ENCODE assay signal across 16 mouse cellular contexts in the genomic region with DNA sequence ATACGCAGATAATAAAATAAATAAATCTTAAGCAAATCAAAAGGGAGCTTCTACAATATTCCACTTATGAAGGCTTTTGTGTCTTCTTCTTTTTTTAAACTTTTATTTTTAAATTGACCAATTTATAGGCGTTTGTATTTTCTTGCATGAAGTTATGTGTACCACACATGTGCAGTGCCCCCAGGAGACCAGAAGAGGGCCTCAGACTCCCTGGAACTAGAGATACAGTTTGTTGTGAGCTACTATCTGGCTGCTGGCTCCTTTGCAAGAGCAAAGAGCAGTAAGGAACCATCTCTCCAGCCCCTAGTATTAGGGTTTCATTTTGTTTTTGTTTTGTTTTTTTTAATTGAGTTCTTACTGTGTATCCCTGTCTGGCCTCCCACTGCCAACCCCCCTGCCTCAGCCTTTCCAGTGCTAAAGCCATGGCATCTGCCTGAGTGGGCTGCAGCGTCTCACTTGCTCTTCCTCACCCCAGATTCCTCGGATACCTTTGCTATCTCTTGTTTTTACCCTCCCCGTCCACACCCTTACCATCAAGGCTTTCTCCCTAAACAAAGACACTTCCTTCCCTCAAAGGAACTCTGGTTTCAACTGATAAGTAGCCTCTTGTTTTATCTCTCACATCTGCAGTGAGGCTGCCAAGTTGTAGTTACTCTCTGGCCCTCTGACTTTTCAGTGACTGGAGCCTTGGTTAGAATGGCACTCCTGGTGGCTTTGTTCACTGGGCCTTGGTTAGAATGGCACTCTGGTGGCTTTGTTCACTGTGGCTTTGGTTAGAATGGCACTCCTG.
DNase-seq lines count a peak whose midpoint lies in the region; ATAC-seq and TF ChIP-seq lines count a peak whose summit lies in the region.
"Had no signal": no experiment of that assay in that cellular context is flagged by ENCODE, and none has a peak within 500 bp of the region (broad histone marks: within the 10 kb centered on the region; RNA-seq: fewer than 3 reads in every experiment).

No protein-coding gene starts in this region.

- no peak for ATAC-seq in midbrain, embryonic 11.5 days (ENCODE audit: low FRiP score)
- ATAC-seq in midbrain, embryonic 14.5 days (ENCODE audit: low FRiP score, low TSS enrichment) = no peak
- peak; percentile 43; the same call in 1 of the 2 replicates for ATAC-seq in lung, embryonic 16.5 days (ENCODE audit: low read depth)
- ATAC-seq: midbrain, embryonic 13.5 days; Patski had no signal

- H3K9ac ChIP-seq in midbrain, embryonic 11.5 days (ENCODE audit: low read length) = no peak overlapping the region
- H3K9ac ChIP-seq in midbrain, embryonic 14.5 days (replicated peaks; ENCODE audit: low read length) = no peak overlapping the region
- H3K9ac ChIP-seq in lung, embryonic 16.5 days (ENCODE audit: low read length) = no peak overlapping the region
- H3K9ac ChIP-seq: heart, embryonic 13.5 days; midbrain, embryonic 13.5 days; neural tube, embryonic 12.5 days had no signal

- H3K27ac ChIP-seq in cerebellum, adult 2 months (ENCODE audit: insufficient read depth, low read length) = no peak overlapping the region
- no peak overlapping the region for H3K27ac ChIP-seq in midbrain, embryonic 11.5 days (ENCODE audit: low read depth, low read length)
- H3K27ac ChIP-seq in midbrain, embryonic 14.5 days (replicated peaks; ENCODE audit: low read depth, low read length) = no peak overlapping the region
- no peak overlapping the region for H3K27ac ChIP-seq in lung, embryonic 16.5 days (ENCODE audit: low read length)
- H3K27ac ChIP-seq: heart, embryonic 13.5 days; limb, embryonic 10.5 days; midbrain, embryonic 13.5 days; neural tube, embryonic 12.5 days had no signal

- 83% methylated on average over 5 of the region's 5 CpGs for WGBS in cerebellum, adult 2 months
- WGBS in midbrain, embryonic 11.5 days = 78% methylated on average over 5 of the region's 5 CpGs
- WGBS in midbrain, embryonic 14.5 days = 89% methylated on average over 5 of the region's 5 CpGs
- 53% methylated on average over 5 of the region's 5 CpGs for WGBS in lung, embryonic 16.5 days

- no peak for TF ChIP-seq POLR2A in cerebellum, adult 2 months (IDR thresholded peaks at IDR 0.05; ENCODE audit: borderline replicate concordance, insufficient read depth, low read length)

- no peaks in the 10 kb centered on the region for H3K4me1 ChIP-seq in cerebellum, adult 2 months (ENCODE audit: control insufficient read depth, insufficient read depth, low read length)
- no peaks in the 10 kb centered on the region for H3K4me1 ChIP-seq in midbrain, embryonic 11.5 days (ENCODE audit: control insufficient read depth, insufficient read depth, low read length)
- no peaks in the 10 kb centered on the region for H3K4me1 ChIP-seq in midbrain, embryonic 14.5 days (ENCODE audit: control insufficient read depth, insufficient read depth, low read length)
- H3K4me1 ChIP-seq in lung, embryonic 16.5 days (replicated peaks; ENCODE audit: control insufficient read depth, insufficient read depth, low read length) = no peaks in the 10 kb centered on the region
- H3K4me1 ChIP-seq: limb, embryonic 10.5 days; midbrain, embryonic 13.5 days; neural tube, embryonic 12.5 days had no signal

- TF ChIP-seq CTCF in cerebellum, adult 2 months (IDR thresholded peaks at IDR 0.05; ENCODE audit: borderline replicate concordance, insufficient read depth, low read depth, low read length) = 0 out of 2 replicates have a peak, but pooled peaks have one; percentile 4

- H3K36me3 ChIP-seq in midbrain, embryonic 11.5 days (ENCODE audit: control insufficient read depth, insufficient read depth, low read length) = no peaks in the 10 kb centered on the region
- H3K36me3 ChIP-seq in midbrain, embryonic 14.5 days (ENCODE audit: control insufficient read depth, insufficient read depth, low read length) = no peaks in the 10 kb centered on the region
- no peaks in the 10 kb centered on the region for H3K36me3 ChIP-seq in lung, embryonic 16.5 days (ENCODE audit: control insufficient read depth, insufficient read depth, low read length)
- H3K36me3 ChIP-seq: heart, embryonic 13.5 days; limb, embryonic 10.5 days; midbrain, embryonic 13.5 days; neural tube, embryonic 12.5 days had no signal

- no peaks in the 10 kb centered on the region for H3K9me3 ChIP-seq in midbrain, embryonic 11.5 days (ENCODE audit: control insufficient read depth, low read length)
- H3K9me3 ChIP-seq in midbrain, embryonic 14.5 days (ENCODE audit: control insufficient read depth, low read length) = no peaks in the 10 kb centered on the region
- H3K9me3 ChIP-seq in lung, embryonic 16.5 days (ENCODE audit: control insufficient read depth, low read length) = no peaks in the 10 kb centered on the region
- H3K9me3 ChIP-seq: limb, embryonic 10.5 days; midbrain, embryonic 13.5 days; neural tube, embryonic 12.5 days had no signal

- no peak overlapping the region for H3K4me2 ChIP-seq in midbrain, embryonic 11.5 days
- no peak overlapping the region for H3K4me2 ChIP-seq in midbrain, embryonic 14.5 days (ENCODE audit: low read length)
- H3K4me2 ChIP-seq in lung, embryonic 16.5 days (ENCODE audit: low read depth, low read length) = no peak overlapping the region
- H3K4me2 ChIP-seq: heart, embryonic 13.5 days; midbrain, embryonic 13.5 days; neural tube, embryonic 12.5 days had no signal

- H3K4me3 ChIP-seq in cerebellum, adult 2 months (replicated peaks; ENCODE audit: insufficient read depth, low read depth, low read length) = no peak overlapping the region
- H3K4me3 ChIP-seq in midbrain, embryonic 11.5 days (ENCODE audit: low read depth, low read length) = no peak overlapping the region
- H3K4me3 ChIP-seq in midbrain, embryonic 14.5 days (replicated peaks; ENCODE audit: low read depth, low read length) = no peak overlapping the region
- no peak overlapping the region for H3K4me3 ChIP-seq in lung, embryonic 16.5 days (ENCODE audit: low read length)
- H3K4me3 ChIP-seq: erythroblast, embryonic 14.5 days; heart, embryonic 13.5 days; limb, embryonic 10.5 days; midbrain, embryonic 13.5 days; neural tube, embryonic 12.5 days had no signal

- no peak for DNase-seq in cerebellum, adult 2 months
- no peak for DNase-seq in cerebellum, adult 8-10 months
- peak; percentile 47 for DNase-seq in midbrain, embryonic 11.5 days (ENCODE audit: low spot score, missing footprints)
- DNase-seq in midbrain, embryonic 14.5 days = no peak
- DNase-seq in embryo, embryonic 9.5 days (ENCODE audit: extremely low spot score) = no peak
- no peak for DNase-seq in thymus, postnatal 4 days
- DNase-seq in adrenal gland, adult 2 months = no peak
- DNase-seq: cerebellum, postnatal 14 days; right cerebral cortex, adult 18-20 months had no signal

- no peaks in the 10 kb centered on the region for H3K27me3 ChIP-seq in cerebellum, adult 2 months (ENCODE audit: control insufficient read depth, insufficient read depth, low read length)
- H3K27me3 ChIP-seq in midbrain, embryonic 11.5 days (ENCODE audit: control insufficient read depth, insufficient read depth, low read length) = no peaks in the 10 kb centered on the region
- H3K27me3 ChIP-seq in midbrain, embryonic 14.5 days (ENCODE audit: control insufficient read depth, insufficient read depth, low read length) = no peaks in the 10 kb centered on the region
- no peaks in the 10 kb centered on the region for H3K27me3 ChIP-seq in lung, embryonic 16.5 days (ENCODE audit: control insufficient read depth, insufficient read depth, low read depth, low read length)
- H3K27me3 ChIP-seq: heart, embryonic 13.5 days; midbrain, embryonic 13.5 days; neural tube, embryonic 12.5 days; Patski had no signal
